Mouse (Mus musculus) embryo, embryonic 11 days (tissue): ENCODE measurements around the gene Abhd16a.

Experiments used
- DNase-seq: peaks from one replicate; pipeline ENCODE4 v3.0.0-alpha.2; 2015

Gene Abhd16a

DNA sequence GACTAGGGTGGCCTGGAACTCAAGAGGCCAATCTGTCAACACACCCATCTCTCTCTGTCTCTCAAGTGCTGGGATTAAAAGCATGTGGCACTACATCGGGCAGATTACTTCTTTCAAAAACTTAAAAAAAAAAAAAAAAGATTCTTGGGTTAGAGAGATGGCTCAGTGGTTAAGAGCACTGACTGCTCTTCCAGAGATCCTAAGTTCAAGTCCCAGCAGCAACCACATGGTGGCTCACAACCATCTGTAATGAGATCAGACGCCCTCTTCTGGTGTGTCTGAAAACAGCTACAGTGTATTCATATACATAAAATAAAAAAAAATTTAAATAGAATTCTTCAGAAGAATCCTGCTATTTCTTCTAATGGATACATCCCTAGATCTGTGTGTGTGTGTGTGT, 912 bp upstream of the Abhd16a start:
- no peak for DNase-seq

DNA sequence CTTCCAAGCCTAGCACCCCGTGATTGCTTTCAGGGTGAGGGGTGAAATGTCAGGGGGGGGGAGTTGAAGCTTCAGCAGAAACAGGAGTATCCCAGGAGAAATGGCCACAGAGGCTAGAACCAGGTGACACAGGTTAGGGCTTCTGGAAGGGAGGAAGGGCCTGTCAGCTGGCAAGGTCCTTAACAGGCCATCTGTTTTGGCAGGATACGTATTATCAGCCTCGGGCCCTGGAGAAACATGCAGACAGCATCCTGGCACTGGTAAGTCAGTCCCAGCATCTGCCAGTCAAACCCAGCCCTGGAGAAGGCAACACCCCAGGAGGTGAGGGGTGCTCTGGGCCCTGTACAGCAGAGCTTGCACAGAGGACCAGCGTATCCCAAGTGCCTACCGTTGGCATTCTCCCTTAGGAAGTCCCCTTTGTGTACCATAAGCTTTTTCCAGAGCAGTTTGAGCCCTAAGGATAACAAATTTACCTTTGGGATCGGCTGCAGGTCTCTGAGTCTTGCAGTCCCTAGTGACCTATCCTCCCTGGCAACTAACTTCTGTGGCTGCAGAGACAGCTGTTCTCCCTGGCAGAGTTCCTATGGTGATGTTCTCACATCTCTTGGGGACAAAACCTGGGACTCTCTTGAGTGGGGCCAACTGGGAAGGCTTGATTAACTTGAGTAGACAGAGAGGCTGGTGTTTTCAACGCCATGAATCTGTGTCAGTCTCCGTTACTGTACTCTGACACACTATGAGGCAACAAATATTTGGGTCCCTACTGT, 1.3 kb downstream of the Abhd16a start:
- DNase-seq = no peak

DNA sequence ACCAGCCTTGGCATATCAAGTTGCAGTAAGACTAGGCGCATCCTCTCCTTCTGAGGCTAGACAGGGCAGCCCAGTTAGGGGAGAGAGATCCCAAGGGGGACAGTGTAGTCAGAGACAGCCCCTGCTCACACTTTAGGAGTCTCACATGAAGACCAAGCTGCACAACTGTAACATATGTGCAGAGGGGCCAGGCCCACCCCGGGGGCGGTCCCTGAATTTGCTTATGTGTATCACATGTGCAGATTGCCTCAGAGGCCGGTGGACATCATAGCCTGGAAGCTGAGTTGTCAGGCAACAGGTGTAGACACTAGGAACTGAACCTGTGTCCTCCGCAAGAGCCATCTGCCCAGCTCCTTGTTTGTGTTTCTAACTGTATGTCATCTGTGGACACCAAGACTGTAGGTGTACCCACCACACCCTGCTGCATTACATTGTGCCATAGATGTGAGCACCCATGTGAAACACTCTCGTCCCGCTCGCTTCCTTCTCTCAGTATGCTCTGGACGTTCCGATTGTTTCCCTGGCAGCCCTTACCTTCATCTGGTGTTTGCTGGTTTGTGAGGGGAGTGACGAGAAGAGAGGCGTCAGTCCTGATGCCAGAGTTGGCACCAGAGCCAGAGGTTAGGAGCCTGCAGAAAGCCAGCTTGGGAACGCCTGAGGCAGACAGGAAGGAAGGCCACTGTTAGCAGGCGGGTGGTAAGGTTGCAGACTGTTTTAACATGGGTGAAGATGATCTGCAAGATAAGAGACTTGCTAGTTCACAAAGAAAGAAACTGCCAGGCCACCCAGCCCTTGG, 3.5 kb downstream of the Abhd16a start:
- no peak for DNase-seq

DNA sequence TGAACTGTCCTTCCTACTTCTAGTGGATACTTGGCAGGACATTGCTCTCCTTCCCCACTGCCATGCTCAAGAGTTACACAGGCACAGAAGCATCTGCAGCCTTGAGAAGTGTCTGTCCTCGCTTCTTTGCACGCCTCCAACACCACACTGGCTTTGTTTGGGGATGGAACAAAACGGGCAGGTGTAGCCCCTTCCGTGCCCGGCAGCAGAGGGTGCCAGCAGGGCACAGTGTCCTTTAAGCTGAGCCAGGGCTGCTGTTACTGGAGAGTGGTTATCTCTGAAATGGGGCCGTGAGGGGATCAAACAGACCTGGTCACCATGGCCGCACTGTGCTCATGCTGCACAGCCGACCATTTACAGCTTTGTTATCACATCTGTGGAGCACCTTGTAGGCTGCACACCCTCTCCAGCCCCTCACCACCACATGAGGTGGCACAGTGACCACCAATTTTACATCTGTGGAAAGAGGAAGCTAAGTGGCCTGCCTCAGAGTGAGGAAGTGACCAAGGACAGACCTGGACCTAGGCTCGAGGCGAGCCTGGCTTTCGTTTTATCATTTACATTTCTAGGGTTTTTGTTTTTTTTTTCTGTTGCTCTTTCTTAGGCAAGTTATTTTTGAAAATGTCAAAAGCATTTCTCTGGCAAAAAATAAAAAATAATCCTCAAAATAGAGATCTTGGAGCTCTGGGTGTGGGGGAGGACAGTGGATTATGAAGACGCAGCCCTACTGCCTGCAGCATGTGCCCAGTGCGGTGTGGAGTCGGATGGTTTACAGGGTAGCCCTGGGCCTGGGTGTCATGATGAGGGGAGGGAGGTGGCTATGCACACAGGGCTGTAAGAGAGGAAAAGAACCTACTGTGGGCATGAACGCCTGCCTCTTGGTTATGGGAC, 5.7 kb downstream of the Abhd16a start:
- no peak for DNase-seq

DNA sequence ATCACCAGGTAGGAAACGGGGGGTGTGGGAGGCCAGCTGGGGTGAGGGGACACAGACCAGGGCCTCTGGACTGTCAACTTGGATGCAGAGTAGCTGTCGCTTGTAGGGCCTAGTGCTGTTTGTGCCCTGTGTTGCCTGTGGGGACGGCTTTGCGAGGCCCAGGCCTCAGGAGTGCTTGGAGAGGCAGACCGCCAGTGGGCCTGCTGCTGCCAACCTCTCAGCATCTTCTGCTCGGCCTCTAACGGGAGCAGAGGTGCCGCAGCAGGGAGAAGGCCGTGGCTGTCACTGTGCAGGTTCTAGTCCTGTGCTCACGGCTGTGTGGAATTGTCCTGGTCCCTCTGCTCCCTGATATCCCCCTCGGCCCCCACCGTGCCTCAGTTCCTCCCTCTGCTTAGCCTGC, 7.5 kb downstream of the Abhd16a start:
- DNase-seq = no peak

DNA sequence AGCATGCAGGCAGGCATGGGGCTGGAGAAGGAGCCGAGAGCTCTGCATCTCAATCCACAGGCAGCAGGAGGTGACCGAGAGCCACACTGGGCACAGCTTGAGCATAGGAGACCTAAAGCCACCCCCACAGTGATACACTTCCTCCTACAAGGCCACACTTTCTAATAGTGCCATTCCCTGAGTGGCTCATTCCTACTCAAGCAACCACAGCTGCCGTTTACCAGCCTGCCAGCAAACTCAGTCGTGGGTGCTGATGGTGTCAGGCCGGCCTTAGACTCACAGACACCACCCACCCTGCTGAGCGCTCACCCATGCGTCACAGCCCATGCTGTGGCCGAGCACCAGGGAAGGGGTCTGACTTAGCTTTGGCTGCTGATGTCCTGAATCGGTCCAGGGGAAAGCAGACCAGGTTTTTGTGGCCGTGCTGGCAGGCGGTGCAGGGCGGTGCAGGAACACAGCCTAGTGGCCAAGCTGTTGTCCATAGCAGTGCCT, 8.1 kb downstream of the Abhd16a start:
- DNase-seq = no peak

DNA sequence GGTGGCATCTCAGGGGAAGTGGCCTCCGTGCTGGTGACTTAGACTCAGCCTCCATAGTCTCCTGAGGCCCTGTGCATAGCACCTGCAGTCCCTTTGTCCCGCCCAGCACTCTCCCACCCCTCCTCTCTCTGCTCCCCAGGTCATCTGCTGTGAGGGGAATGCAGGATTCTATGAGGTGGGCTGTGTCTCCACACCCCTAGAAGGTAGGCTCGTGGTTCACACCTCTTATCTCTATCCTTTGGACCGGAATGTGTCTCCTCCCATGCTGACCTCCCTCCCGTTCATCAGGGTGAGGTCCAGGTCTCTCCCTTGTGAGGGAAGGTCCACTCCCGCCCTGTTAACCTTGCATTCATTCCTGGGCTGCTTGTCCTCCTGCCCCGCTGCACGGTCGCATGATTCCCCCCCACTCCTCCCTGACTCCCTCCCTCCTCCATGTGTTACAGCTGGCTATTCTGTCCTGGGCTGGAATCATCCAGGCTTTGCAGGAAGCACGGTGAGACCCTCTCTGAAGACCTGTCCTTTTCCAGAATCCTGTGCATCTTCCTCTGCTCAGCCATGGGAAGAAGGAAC, 11.2 kb downstream of the Abhd16a start:
- DNase-seq = no peak

DNA sequence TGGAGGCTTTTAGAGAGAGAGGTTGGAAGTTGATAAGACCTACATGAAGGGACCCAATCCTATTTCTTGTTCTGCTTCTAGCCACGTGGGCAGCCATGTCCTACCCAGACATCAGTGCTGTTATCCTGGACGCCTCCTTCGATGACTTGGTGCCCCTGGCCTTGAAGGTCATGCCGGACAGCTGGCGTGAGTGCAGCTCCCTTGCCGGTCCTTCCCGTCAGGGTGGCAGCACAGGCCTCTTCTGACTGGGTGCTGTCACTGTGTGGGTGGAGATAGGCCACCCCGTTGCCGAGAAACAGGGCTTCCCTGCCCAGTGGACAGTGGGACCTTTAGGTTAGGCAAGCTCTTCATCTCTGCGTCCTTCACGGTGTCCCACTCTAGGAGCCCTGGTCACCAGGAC, 12.1 kb downstream of the Abhd16a start:
- DNase-seq = no peak

DNA sequence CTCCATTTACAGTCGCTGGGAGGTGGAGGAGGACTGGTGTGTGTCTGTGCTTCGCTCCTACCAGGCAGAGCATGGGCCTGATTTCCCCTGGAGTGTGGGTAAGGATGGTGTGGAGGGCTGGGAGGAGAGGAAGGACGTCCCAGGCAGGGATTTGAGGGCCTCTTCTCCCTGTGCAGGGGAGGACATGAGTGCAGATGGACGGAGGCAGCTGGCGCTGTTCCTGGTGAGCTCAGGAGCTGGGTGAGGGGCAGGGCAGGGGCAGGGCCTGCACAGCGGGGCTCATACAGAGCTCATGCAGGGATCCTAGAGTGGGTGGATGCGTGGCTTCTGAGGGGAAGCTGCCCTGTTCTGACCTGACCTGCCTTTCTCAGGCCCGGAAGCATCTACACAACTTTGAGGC, 13.2 kb downstream of the Abhd16a start:
- no peak for DNase-seq

DNA sequence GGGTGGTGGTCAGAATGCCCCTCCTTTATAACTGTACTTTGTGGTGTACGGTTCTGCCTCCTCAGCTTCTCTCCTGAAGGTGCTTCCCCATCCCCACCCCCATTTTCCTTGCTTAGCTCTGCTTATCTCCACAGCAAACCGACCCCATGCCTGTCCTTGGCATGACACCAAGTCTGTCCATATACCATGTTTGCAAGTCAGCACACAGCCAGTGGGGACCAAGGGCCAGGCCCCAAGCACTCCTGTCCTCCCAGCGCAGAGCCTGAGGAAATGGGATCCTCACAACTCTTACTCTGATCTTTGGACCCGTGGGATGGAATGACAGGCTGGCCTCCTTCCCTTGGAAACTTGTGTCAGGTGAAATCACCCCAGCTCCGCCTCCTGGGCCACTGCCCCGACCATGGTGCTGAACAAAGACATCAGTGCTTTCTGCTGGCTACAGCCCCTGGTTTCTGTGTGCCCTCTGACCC, 14.2 kb downstream of the Abhd16a start:
- DNase-seq = no peak

DNA sequence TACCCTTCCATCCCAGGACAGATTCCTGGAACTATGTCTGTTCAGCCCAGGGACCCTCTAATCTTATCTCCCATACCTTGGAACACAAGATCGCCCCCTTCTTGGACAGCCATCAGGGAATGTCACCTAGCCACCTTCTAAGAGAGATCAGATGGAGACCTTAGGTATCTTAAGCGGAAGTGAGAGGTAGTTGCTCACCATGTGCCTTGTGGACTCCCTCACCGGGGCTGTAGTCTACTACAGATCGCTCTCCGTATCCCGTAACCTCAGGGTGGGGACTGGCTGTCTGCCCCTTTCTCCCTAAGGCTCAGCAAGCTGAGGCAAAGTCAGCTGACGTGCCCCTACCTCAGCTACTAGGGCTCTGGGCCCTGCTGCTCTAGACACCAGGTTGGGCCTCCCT, 15.0 kb downstream of the Abhd16a start:
- DNase-seq = no peak

DNA sequence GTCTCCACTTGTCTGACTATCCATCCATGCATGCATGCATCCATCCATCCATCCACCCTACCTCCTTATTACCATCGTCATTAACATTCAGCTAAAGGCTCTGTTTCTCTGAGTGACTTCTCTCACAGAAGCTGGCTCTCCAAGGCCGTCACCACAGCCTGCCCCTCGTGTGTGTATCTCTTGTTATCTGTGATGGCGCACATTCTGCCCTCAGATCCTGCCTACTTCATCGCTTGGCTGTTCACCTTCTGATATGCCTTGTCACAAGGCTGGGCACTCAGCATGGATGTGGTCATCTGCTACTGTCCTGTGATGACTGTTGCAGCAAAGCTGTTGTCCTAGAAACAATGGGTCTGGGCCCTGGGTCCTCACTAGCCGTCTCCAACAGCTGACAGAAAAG, 15.7 kb downstream of the Abhd16a start:
- no peak for DNase-seq

DNA sequence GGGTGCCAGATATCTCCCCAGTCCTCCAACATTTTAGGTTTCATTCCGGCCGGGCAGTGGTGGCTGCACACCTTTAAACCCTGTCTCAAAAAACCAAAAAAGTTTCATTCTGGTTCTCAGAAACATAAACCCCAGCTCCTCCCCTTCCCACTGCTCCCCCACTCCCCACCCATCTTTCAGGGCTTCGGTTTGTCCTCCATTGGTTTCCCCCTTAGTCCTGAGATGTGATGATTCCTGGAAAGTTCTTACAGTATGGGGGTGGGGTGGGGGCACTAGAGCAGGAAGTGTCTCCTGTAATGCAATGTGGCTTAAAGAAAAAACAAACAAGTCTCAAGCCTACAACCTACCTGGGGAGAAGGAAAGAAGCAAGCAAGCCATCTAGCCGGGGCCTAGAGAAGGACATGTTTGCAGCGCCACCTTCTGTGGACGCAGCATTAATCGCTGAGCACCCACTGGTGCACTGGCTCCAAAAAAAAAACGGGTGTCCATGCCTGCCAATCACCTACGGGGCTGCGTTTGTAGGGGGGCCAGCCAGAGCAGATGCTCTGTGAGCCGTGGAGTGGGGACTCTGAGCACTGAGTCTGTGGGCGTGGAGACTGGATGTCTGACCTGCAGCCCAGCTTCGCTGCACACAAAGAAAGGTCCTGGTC, 16.8 kb downstream of the Abhd16a start:
- peak; percentile 73 for DNase-seq

DNA sequence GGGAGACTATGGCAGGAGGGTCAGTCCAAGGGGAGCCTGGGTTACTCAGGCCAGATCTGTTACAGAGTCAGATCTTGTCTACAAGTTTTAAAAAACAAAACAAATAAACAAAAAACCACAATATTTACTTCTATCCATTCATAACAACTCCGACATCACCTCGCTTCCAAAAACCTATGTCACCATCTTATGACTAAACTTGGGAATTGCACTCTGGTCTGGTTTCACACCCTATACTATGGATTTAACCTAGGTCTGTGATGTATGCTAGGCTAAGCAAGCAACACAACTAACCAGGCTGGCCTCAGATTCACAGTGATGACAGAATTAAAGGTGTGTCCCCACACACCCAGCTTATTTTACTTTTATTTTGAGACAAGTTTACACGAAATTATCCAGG, 17.5 kb downstream of the Abhd16a start:
- no peak for DNase-seq

DNA sequence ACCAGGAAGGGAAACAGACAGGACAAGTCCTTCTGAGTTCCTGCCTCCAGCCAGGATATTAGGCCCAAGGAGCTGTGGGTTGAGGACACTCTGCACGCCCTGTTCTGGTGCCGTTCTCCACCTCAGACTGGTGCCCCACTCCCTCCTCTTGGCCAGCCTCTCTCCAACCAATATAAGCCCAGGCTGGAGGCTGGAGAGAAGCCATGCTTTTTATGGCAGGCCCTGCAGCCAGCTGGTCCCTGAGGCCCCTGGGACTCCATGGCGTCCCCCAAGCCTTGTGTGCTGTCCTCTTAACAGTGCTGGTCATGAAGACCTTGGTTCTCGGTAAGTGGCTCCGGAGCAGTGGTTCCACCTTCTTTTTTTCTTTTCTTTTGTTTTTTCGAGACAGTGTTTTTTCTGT, 19.0 kb downstream of the Abhd16a start, which contains the start of gene Ly6g5c:
Gene Ly6g5c, plus strand, starts transcription at position 183 of the 400 bp plus-strand sequence.
- DNase-seq = no peak

DNA sequence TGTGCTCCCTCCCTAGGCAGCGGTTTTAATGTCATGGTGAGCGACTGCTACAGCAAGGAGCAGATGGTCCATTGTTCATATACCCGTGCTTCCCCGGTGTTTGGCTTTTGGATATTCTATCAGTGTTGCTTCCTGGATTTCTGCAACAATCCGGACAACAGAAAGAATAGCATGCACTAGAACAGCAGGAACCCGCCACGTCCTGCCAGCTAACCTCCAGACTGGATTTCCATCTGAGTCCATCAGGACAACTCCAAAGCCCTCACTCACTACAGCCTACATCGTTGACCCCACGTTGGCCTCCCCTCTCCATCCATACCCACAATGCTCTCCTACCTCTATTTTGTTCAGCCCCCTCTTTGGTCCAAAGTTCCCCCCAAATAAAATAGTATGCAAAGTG, 22.7 kb downstream of the Abhd16a start:
- DNase-seq = no peak

DNA sequence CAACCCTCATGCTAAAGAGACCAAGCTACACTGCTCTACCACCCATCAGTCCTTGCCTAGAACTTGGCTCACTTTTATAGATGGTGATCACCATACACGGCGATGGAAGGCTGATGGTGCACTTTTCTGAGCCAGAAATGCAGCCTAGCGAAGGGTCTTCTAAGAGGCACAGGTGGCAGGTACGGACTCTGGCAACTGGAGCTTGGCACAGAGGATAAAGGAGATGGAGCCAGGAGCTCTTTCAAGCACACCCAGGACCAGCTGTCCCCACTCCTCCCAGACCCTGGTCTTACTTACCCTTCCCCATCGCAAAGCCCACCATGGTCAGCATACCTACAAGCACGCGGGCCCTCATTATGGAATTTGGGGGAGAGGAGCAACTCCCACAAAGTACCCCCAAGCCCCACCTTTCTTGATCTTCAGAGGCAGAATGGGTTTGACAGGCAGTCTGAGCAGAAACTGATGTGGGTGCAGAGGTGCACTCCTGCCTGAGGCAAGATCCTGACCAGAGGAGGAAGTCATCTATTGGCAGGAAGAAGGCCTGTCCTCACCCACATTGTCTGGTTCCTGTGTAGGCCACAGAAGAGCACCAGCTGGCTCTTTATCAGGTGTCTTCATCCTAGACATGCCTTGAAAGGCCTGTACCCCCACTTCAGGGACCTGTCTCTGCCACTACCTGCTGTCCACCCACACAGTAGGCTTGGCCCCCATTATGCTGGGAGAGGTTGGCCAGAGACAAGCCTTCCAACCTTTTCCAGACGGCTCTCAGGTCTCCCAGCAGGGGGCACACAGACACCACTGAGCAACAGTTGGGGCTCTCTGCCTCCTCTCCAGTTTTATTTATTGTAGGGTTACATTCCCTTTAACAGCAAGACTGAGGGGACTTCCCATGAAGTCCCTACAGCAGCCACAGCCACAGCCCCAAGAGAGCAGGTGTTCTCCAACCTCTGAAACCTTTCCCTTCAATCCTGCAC, 26.3 kb downstream of the Abhd16a start, which contains the start of gene Ly6g5b:
Gene Ly6g5b, minus strand, starts transcription at position 383 of the 974 bp plus-strand sequence.
- DNase-seq = no peak

DNA sequence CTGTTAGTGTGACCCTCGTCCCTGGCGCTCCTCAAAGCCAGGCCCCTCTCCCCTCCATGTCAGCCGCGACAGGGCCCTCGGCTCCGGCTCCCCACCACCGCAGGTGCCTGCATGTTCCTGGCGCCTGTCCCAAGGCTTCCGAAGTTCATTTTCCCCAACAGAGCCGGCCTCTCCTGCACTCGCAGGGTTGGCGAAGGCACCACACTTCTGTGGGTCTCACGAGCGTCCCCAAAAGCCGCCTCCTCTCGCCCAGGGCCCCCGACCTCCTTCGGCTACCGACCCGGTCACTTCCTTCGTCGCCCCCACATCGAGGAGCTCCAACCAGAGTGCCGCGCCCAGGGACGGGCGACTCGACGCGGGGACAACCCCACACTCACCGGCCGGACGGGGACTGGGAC, 31.7 kb downstream of the Abhd16a start:
- no peak for DNase-seq

DNA sequence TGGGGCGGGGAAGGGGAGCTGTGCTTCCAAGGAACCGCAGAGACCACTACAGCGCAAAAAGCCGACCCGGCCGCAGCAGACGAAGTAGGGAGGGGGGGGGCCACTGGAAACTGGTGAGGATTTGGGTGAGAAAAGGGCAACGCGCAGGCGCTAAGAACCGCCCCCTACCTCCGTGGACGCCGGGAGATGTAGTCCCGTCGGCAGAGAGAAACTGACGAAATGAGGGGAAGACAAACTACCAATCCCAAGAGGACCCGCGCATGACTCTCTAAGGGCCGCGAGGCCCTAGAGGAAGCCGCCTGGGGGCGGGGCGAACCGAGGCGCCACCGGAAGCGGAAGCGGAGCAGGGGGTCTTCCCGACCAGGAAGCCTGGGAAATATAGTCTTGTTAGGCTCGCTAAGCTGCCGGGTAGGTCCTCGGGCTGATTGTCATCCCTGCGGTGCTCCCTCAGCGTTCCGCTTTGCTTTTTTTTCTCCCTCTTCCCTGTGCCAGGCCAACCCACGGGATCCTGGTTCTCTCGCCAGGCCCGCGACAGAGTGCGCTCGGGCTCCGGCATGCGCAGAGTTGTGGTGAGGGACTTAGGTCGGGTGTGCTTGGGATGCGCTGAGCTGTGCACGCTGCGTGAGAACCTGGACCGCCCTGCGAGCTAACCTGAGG, 32.2 kb downstream of the Abhd16a start, which contains the start of gene Gpank1:
Gene Gpank1, plus strand, starts transcription at position 313 of the 657 bp plus-strand sequence.
- peak; percentile 100 for DNase-seq

DNA sequence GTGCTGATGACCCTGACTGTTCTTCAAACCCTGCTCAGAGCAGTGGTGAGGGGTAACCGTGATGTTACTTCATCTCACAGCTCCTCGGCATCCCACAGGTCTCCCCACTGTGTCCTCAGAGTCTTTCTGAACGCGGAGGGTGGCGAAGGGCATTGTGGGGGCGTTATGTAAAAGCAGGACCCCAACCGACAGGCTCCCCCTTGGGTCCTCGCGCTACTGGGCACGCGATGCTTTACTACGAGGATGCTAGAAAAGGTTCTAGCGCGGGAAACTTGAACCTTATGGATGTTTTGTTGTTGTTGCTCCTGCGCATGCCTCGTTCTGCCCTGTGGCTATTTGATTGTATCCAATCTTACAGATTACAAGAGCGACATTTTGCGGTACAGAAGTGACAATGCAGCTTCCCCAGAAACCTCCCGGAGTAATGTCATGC, 32.8 kb downstream of the Abhd16a start, which contains the start of gene Csnk2b:
Gene Csnk2b, minus strand, starts transcription at position 183 of the 433 bp plus-strand sequence.
- peak; percentile 79 for DNase-seq
